Mouse (Mus musculus) liver, embryonic 15.5 days (tissue): ENCODE measurements around the gene Rgs5. TPM values are rescaled to one million over a fixed set of nuclear protein-coding genes. Genes with fewer than 3 reads are reported as not detected.

Experiments
- ATAC-seq: fragments of 200-750 bp; cut with Nextera tagmentation; 2 replicates; pipeline ENCODE4 v1.8.0; 2017; ENCODE audit warnings: moderate number of reproducible peaks, mild to moderate bottlenecking, moderate library complexity; ENCODE audit not compliant: insufficient read depth
- H3K27ac ChIP-seq: fragments of 300-500 bp; sonication (generic); replicated peaks from 2 replicates; pipeline ENCODE4 v1.5.1; 2015; ENCODE audit warnings: mild to moderate bottlenecking, inconsistent platforms
- H3K27me3 ChIP-seq: fragments of 300-500 bp; sonication (generic); 2 replicates; pipeline ENCODE4 v1.6.1; 2015; ENCODE audit warnings: mild to moderate bottlenecking, inconsistent platforms
- H3K36me3 ChIP-seq: fragments of 300-500 bp; sonication (generic); replicated peaks from 2 replicates; pipeline ENCODE4 v1.6.1; 2015; ENCODE audit warnings: moderate library complexity, mild to moderate bottlenecking, inconsistent platforms
- H3K4me1 ChIP-seq: fragments of 300-500 bp; sonication (generic); replicated peaks from 2 replicates; pipeline ENCODE4 v1.6.1; 2015; ENCODE audit warnings: inconsistent platforms
- H3K4me2 ChIP-seq: fragments of 300-500 bp; sonication (generic); 2 replicates; pipeline ENCODE4 v1.6.1; 2015; ENCODE audit warnings: moderate library complexity, mild to moderate bottlenecking, inconsistent platforms
- H3K4me3 ChIP-seq: fragments of 300-500 bp; sonication (generic); replicated peaks from 2 replicates; pipeline ENCODE4 v1.5.1; 2015; ENCODE audit warnings: mild to moderate bottlenecking, inconsistent platforms
- H3K9ac ChIP-seq: fragments of 300-500 bp; sonication (generic); 2 replicates; pipeline ENCODE4 v1.6.1; 2015; ENCODE audit warnings: moderate library complexity, mild to moderate bottlenecking, inconsistent platforms
- H3K9me3 ChIP-seq: fragments of 300-500 bp; sonication (generic); replicated peaks from 2 replicates; pipeline ENCODE4 v1.6.1; 2016; ENCODE audit warnings: inconsistent platforms
- WGBS: fragments of 180-500 bp; shearing (Covaris S2); methylation state at CpG from one replicate; pipeline ENCODE4 v1.1.7; 2015; ENCODE audit warnings: mixed read lengths; ENCODE audit not compliant: insufficient replicate concordance; 5-methylcytosine and 5-hydroxymethylcytosine counted together
- polyA plus RNA-seq: library from polyadenylated mRNA; unstranded; fragments of >200 nt; fragmentation: Nextera tagmentation; extraction: Ambion mirVana; gene quantifications from 2 replicates; pipeline ENCODE4 v1.2.1, GENCODE M21; 2015

Rgs5 gene
- polyA plus RNA-seq, 1 experiment from 2014 or later = 0.21 TPM

DNA sequence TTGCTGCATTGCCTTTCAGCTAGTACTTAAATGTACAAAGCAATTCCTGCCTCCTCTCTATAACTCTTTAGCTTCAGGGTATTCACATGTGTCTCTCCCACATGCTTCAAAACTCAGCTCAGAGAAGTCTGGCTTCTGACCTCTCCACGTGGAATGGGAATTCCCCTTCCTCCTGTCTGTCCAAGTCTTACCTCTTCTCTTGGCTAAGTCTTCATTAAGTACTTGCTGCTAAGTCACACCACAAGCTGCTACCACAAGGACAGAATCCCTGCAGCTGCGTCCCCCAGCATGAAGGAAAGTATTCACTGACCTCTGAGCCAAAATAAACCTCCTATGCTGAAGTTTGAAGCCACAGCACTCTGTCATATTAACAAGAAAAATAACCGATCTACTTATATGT lies 71.0 kb downstream of the Rgs5 start:
- H3K36me3 ChIP-seq = no peaks in the 10 kb centered on the region
- no peak overlapping the region for H3K4me2 ChIP-seq
- no peak overlapping the region for H3K27ac ChIP-seq
- H3K4me1 ChIP-seq = no peaks in the 10 kb centered on the region
- H3K9me3 ChIP-seq = no peaks in the 10 kb centered on the region
- 50% methylated on average over 3 of the region's 3 CpGs for WGBS
- no peak for ATAC-seq
- no peaks in the 10 kb centered on the region for H3K27me3 ChIP-seq
- H3K4me3 ChIP-seq = no peak overlapping the region
- H3K9ac ChIP-seq = no peak overlapping the region

DNA sequence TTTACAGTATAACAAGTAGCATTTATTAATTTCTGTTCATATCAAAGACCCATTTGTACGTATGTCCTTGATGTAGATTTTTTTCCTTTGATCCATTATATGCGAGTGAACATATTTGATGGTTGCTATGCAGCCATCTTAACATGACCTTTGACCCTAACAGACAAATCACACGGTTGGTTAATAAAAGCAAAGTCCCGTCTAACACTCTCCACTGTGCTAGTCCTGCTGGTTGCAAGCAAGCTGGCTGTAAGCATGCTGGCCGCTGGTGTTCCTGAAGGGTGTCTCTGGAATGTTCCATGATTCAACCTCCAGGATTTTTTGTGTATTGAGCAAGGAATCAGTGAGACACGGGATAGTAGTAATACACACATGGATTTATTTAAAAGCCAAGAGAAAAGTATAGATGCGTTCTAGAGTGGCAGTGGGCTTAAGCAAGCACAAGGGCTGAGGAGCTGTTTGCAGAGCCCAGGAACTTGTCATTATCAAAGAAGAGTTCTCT lies 75.3 kb downstream of the Rgs5 start:
- Histone ChIP-seq H3K27me3 (no peaks in the 10 kb centered on the region), H3K27ac (no peak overlapping the region), H3K4me1 (no peaks in the 10 kb centered on the region), H3K4me3 (no peak overlapping the region), H3K9ac (no peak overlapping the region), H3K9me3 (no peaks in the 10 kb centered on the region), H3K36me3 (no peaks in the 10 kb centered on the region), H3K4me2 (no peak overlapping the region)
- 58% methylated on average over 7 of the region's 7 CpGs for WGBS
- ATAC-seq = no peak

DNA sequence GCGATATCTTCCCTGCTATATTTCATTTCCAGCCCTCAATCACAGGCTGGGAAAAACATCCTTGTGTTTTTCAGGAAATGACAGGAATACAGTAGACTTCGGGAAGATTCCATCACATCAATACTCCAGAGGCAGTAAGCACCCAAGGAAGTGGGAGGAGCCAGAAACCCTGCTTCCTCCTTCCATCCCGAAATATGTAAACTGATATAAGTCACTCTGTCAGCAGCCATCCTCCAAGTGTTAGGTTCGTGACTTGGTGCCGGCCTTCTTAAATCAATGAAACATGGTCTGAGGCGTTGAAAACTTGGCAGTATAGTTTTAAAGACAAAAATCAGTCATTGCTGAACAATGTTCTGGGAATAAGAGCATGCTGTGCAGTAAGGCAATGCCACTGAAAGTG lies 80.8 kb downstream of the Rgs5 start:
- H3K27ac ChIP-seq = no peak overlapping the region
- no peaks in the 10 kb centered on the region for H3K4me1 ChIP-seq
- H3K27me3 ChIP-seq = no peaks in the 10 kb centered on the region
- no peak for ATAC-seq
- H3K4me2 ChIP-seq = no peak overlapping the region
- H3K4me3 ChIP-seq = no peak overlapping the region
- 59% methylated on average over 6 of the region's 6 CpGs for WGBS
- H3K36me3 ChIP-seq = no peaks in the 10 kb centered on the region
- H3K9ac ChIP-seq = no peak overlapping the region
- no peaks in the 10 kb centered on the region for H3K9me3 ChIP-seq

DNA sequence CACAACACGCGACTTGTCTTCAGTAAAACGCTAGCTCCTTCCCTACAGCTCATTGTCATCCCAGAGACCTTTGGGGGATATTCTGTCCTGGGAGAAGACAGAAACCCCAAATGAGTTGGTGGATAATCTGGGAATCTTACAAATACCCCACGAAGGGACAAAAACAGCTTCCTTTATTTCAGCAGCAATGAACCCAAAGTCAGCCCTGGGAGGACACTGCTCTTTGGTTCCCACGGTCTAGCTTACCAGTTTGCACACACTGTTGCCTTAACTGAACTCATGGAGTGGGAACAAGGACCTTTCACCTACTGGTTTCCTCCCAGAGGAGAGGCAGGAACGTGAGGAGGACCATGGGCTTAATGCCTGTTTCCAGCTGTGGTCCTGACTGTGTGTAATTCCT lies 81.9 kb downstream of the Rgs5 start:
- Histone ChIP-seq H3K36me3 (no peaks in the 10 kb centered on the region), H3K27me3 (no peaks in the 10 kb centered on the region), H3K4me3 (no peak overlapping the region), H3K9ac (no peak overlapping the region), H3K4me2 (no peak overlapping the region), H3K27ac (no peak overlapping the region), H3K4me1 (no peaks in the 10 kb centered on the region), H3K9me3 (no peaks in the 10 kb centered on the region)
- WGBS = 64% methylated on average over 6 of the region's 6 CpGs
- ATAC-seq = no peak

DNA sequence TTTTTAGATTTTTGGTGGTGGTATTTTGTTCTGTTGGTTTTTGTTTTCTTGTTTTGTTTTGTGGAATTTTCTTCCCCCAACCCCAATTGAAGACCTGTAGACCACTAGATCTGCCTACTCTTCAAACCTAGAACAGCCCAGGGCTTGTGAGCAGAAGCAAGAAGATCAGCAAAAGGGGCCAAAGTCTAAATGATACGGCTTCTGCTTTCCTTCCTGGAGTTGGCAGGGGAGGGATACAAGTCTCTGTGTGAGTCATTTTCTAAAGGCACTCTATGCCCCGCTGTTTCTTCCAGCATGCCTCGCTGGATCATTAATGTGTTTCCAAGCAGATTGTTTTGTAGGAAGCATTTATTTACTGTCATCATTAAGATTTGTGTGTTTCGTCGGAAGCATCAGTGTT lies 85.8 kb downstream of the Rgs5 start:
- ATAC-seq = no peak
- Histone ChIP-seq H3K9ac (no peak overlapping the region), H3K4me1 (no peaks in the 10 kb centered on the region), H3K27me3 (no peaks in the 10 kb centered on the region), H3K9me3 (no peaks in the 10 kb centered on the region), H3K36me3 (no peaks in the 10 kb centered on the region), H3K4me2 (no peak overlapping the region), H3K27ac (no peak overlapping the region), H3K4me3 (no peak overlapping the region)
- WGBS = 54% methylated on average over 5 of the region's 5 CpGs

Other genes with a start within 250 kb of the Rgs5 start
- gene Nuf2, start 124.0 kb upstream of the Rgs5 start, polyA plus RNA-seq = 37.6 and 43.0 TPM in 2 replicates
- gene Rgs4, start 92.1 kb downstream of the Rgs5 start, polyA plus RNA-seq = 0.20 TPM in 2 replicates